Comparison of ENCODE assay signal across 20 mouse cellular contexts in the genomic region with DNA sequence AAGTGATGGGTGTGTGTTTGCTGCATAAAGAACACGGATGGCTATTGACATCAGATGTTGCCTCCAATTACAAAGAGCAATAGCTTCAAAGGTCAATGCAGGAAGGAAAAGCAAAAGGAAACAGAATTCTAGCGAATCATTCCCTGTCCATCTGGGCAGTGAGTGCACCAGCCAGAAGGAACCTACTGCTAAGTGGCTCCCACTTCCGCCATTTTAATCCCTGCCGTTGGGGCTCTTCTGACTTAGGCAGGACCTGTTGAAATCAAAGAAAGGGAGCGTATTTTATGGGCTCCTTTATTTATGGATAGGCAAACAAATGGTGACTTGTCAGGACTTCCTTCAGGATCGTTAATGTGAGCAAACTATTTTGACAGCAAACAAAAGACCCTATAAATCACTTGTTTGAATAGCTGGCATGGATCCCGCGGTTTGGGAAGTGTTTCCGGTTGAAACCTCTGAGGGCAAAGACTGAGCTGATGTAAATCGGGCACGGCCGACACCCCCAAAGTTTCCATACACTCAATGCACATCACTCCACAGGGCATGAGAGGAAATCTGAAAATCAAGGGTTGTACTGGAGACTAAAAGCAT. TPM values are rescaled to one million over a fixed set of nuclear protein-coding genes. Genes with fewer than 3 reads are reported as not detected.
DNase-seq lines count a peak whose midpoint lies in the region; ATAC-seq and TF ChIP-seq lines count a peak whose summit lies in the region.
"Had no signal": no experiment of that assay in that cellular context is flagged by ENCODE, and none has a peak within 500 bp of the region (broad histone marks: within the 10 kb centered on the region; RNA-seq: fewer than 3 reads in every experiment).

No protein-coding gene starts in this region.

- no peak for ATAC-seq in lung, embryonic 15.5 days (ENCODE audit: borderline replicate concordance, extremely low read depth, low FRiP score, low TSS enrichment)
- ATAC-seq in kidney, postnatal 0 days (replicated peaks; ENCODE audit: low FRiP score, low read depth): no peak
- ATAC-seq in neural tube, embryonic 12.5 days (ENCODE audit: low FRiP score, low read depth): 0 out of 2 replicates have a peak, but pooled peaks have one; percentile 44
- ATAC-seq in megakaryocyte progenitor cell, adult 5-6 weeks (replicated peaks; ENCODE audit: poor library complexity): no peak
- ATAC-seq: midbrain, embryonic 13.5 days had no signal

- no peak for DNase-seq in lung, adult 2 months
- peak; percentile 27 for DNase-seq in embryo, embryonic 11 days
- DNase-seq in kidney, postnatal 0 days (ENCODE audit: low spot score): peak; percentile 53
- DNase-seq in retina, embryonic 14.5 days (ENCODE audit: low spot score): no peak
- no peak for DNase-seq in adrenal gland, adult 18-20 months (ENCODE audit: low spot score in 2 of 2)
- DNase-seq: cerebellum, adult 8-10 months; heart, postnatal 4 days had no signal

- no peaks in the 10 kb centered on the region for H3K9me3 ChIP-seq in lung, embryonic 15.5 days
- no peaks in the 10 kb centered on the region for H3K9me3 ChIP-seq in kidney, postnatal 0 days (replicated peaks; ENCODE audit: low read length)
- no peaks in the 10 kb centered on the region for H3K9me3 ChIP-seq in neural tube, embryonic 12.5 days
- H3K9me3 ChIP-seq: embryonic facial prominence, embryonic 12.5 days; midbrain, embryonic 13.5 days had no signal

- no peaks in the 10 kb centered on the region for H3K27me3 ChIP-seq in lung, embryonic 15.5 days
- H3K27me3 ChIP-seq in kidney, postnatal 0 days (ENCODE audit: insufficient read depth, low read length): no peaks in the 10 kb centered on the region
- no peaks in the 10 kb centered on the region for H3K27me3 ChIP-seq in neural tube, embryonic 12.5 days (replicated peaks)
- H3K27me3 ChIP-seq: embryonic facial prominence, embryonic 12.5 days; midbrain, embryonic 13.5 days had no signal

- no peak overlapping the region for H3K9ac ChIP-seq in lung, embryonic 15.5 days
- no peak overlapping the region for H3K9ac ChIP-seq in kidney, postnatal 0 days (ENCODE audit: low read depth, low read length)
- H3K9ac ChIP-seq in neural tube, embryonic 12.5 days: no peak overlapping the region
- H3K9ac ChIP-seq: embryonic facial prominence, embryonic 12.5 days; liver, embryonic 14.5 days; midbrain, embryonic 13.5 days had no signal

- no peak overlapping the region for H3K4me3 ChIP-seq in lung, embryonic 15.5 days
- H3K4me3 ChIP-seq in lung, adult 2 months (replicated peaks; ENCODE audit: extremely low read depth, low read depth, low read length): no peak overlapping the region
- no peak overlapping the region; the same call in 1 of the 2 replicates for H3K4me3 ChIP-seq in kidney, postnatal 0 days (replicated peaks; ENCODE audit: low read depth, low read length)
- H3K4me3 ChIP-seq in neural tube, embryonic 12.5 days: no peak overlapping the region
- H3K4me3 ChIP-seq: embryonic facial prominence, embryonic 12.5 days; midbrain, embryonic 13.5 days had no signal

- 30% methylated on average over 12 of the region's 12 CpGs for WGBS in lung, embryonic 15.5 days
- 21% methylated on average over 12 of the region's 12 CpGs for WGBS in lung, adult 2 months
- 7% methylated on average over 12 of the region's 12 CpGs for WGBS in kidney, postnatal 0 days
- 17% methylated on average over 12 of the region's 12 CpGs for WGBS in neural tube, embryonic 12.5 days

- 0 out of 2 replicates have a peak overlapping the region, but pooled peaks have one; percentile 42 for H3K27ac ChIP-seq in lung, embryonic 15.5 days
- H3K27ac ChIP-seq in kidney, postnatal 0 days: no peak overlapping the region
- H3K27ac ChIP-seq in neural tube, embryonic 12.5 days: no peak overlapping the region
- H3K27ac ChIP-seq: embryonic facial prominence, embryonic 12.5 days; liver, embryonic 14.5 days; midbrain, embryonic 13.5 days had no signal

- peaks cover 44% of the 10 kb centered on the region for H3K4me1 ChIP-seq in lung, embryonic 15.5 days
- peaks cover 3% of the 10 kb centered on the region for H3K4me1 ChIP-seq in lung, adult 2 months (ENCODE audit: control insufficient read depth, insufficient read depth, low read length)
- peaks cover 11% of the 10 kb centered on the region; the same call in 1 of the 2 replicates for H3K4me1 ChIP-seq in kidney, postnatal 0 days (replicated peaks; ENCODE audit: insufficient read depth, low read length)
- H3K4me1 ChIP-seq in neural tube, embryonic 12.5 days: peaks cover 13% of the 10 kb centered on the region; the same call in 1 of the 2 replicates
- H3K4me1 ChIP-seq: embryonic facial prominence, embryonic 12.5 days; midbrain, embryonic 13.5 days had no signal

- no peak for TF ChIP-seq POLR2A in lung, adult 2 months (IDR thresholded peaks at IDR 0.05; ENCODE audit: borderline replicate concordance, extremely low read depth, low read depth, low read length)

- peaks cover 6% of the 10 kb centered on the region for H3K36me3 ChIP-seq in lung, embryonic 15.5 days
- H3K36me3 ChIP-seq in kidney, postnatal 0 days (ENCODE audit: insufficient read depth, low read length): peaks cover 8% of the 10 kb centered on the region; the same call in 1 of the 2 replicates
- peaks cover 9% of the 10 kb centered on the region for H3K36me3 ChIP-seq in neural tube, embryonic 12.5 days

- no peak for TF ChIP-seq CTCF in lung, adult 2 months (IDR thresholded peaks at IDR 0.05; ENCODE audit: insufficient read depth, low read length)
- TF ChIP-seq CTCF in kidney, postnatal 0 days (IDR thresholded peaks at IDR 0.05; ENCODE audit: low read depth): no peak

- H3K4me2 ChIP-seq in lung, embryonic 15.5 days: peak overlapping the region; percentile 8; the same call in 1 of the 2 replicates
- H3K4me2 ChIP-seq in kidney, postnatal 0 days (ENCODE audit: low read length): peak overlapping the region; percentile 32
- H3K4me2 ChIP-seq in neural tube, embryonic 12.5 days (replicated peaks): peak overlapping the region; percentile 24
- H3K4me2 ChIP-seq: embryonic facial prominence, embryonic 12.5 days; midbrain, embryonic 13.5 days had no signal

RNA-seq across cellular contexts. Expression of a gene that starts 27.1 kb away (rescaled TPM):
- polyA plus RNA-seq in lung, embryonic 15.5 days (2015; fragmentation: Nextera tagmentation; extraction: Ambion mirVana): 13.7 and 15.3 TPM in 2 replicates
- polyA plus RNA-seq in lung, adult 2 months (2012; rRNA removed): 36.4 and 68.1 TPM in 2 replicates
- 33.9 and 47.9 TPM in 2 replicates for polyA plus RNA-seq in kidney, postnatal 0 days (2015; fragmentation: Nextera tagmentation; extraction: Ambion mirVana)
- polyA plus RNA-seq in neural tube, embryonic 12.5 days (2016; fragmentation: Nextera tagmentation; extraction: Ambion mirVana): 1.4 and 1.8 TPM in 2 replicates
- total RNA-seq in megakaryocyte progenitor cell, adult 5-6 weeks (2015): 0.49 and 1.1 TPM in 2 replicates
- total RNA-seq in megakaryocyte progenitor cell, adult 5-6 weeks (2017): 0.14 TPM in 1 of 2 replicates, not detected in the other
- total RNA-seq in adrenal gland, adult 18-20 months (2021): 1 to 10 TPM; 1.4 to 3.4 TPM
- total RNA-seq: gastrocnemius, adult 18-20 months had no signal

RNA-seq across cellular contexts. Expression of a gene that starts 30.9 kb away (rescaled TPM):
- 37.4 TPM in 2 replicates for polyA plus RNA-seq in lung, embryonic 15.5 days (2015; fragmentation: Nextera tagmentation; extraction: Ambion mirVana)
- polyA plus RNA-seq in lung, adult 2 months (2012; rRNA removed): 18.0 and 21.4 TPM in 2 replicates
- 28.8 and 29.9 TPM in 2 replicates for polyA plus RNA-seq in kidney, postnatal 0 days (2015; fragmentation: Nextera tagmentation; extraction: Ambion mirVana)
- 20.7 and 21.4 TPM in 2 replicates for polyA plus RNA-seq in neural tube, embryonic 12.5 days (2016; fragmentation: Nextera tagmentation; extraction: Ambion mirVana)
- total RNA-seq in megakaryocyte progenitor cell, adult 5-6 weeks (2015): 40.2 and 42.0 TPM in 2 replicates
- 56.4 and 61.7 TPM in 2 replicates for total RNA-seq in megakaryocyte progenitor cell, adult 5-6 weeks (2017)
- 1 to 10 TPM; 8.3 to 8.7 TPM for total RNA-seq in adrenal gland, adult 18-20 months (2021)

RNA-seq across cellular contexts. Expression of a gene that starts 55.5 kb away (rescaled TPM):
- polyA plus RNA-seq in lung, embryonic 15.5 days (2015; fragmentation: Nextera tagmentation; extraction: Ambion mirVana): not detected in 2 replicates
- not detected in 2 replicates for polyA plus RNA-seq in lung, adult 2 months (2012; rRNA removed)
- not detected in 2 replicates for polyA plus RNA-seq in kidney, postnatal 0 days (2015; fragmentation: Nextera tagmentation; extraction: Ambion mirVana)
- not detected in 2 replicates for polyA plus RNA-seq in neural tube, embryonic 12.5 days (2016; fragmentation: Nextera tagmentation; extraction: Ambion mirVana)
- not detected in 2 replicates for total RNA-seq in megakaryocyte progenitor cell, adult 5-6 weeks (2015)
- not detected in 2 replicates for total RNA-seq in megakaryocyte progenitor cell, adult 5-6 weeks (2017)
- not detected for total RNA-seq in adrenal gland, adult 18-20 months (2021)
- total RNA-seq: gastrocnemius, adult 18-20 months; heart, adult 8-10 months; heart, postnatal 4 days; left cerebral cortex, adult 18-20 months; neutrophil, adult 5-6 weeks had no signal
- polyA plus RNA-seq: brain, embryonic 14.5 days; embryonic facial prominence, embryonic 12.5 days; forebrain, embryonic 11.5 days; liver, embryonic 14.5 days; midbrain, embryonic 13.5 days; thymus, postnatal 0 days had no signal

RNA-seq across cellular contexts. Expression of a gene that starts 59.9 kb away (rescaled TPM):
- polyA plus RNA-seq in lung, embryonic 15.5 days (2015; fragmentation: Nextera tagmentation; extraction: Ambion mirVana): 16.7 and 19.9 TPM in 2 replicates
- 43.9 and 46.8 TPM in 2 replicates for polyA plus RNA-seq in lung, adult 2 months (2012; rRNA removed)
- 5.4 and 5.9 TPM in 2 replicates for polyA plus RNA-seq in kidney, postnatal 0 days (2015; fragmentation: Nextera tagmentation; extraction: Ambion mirVana)
- 8.7 and 10.1 TPM in 2 replicates for polyA plus RNA-seq in neural tube, embryonic 12.5 days (2016; fragmentation: Nextera tagmentation; extraction: Ambion mirVana)
- 12.8 and 15.6 TPM in 2 replicates for total RNA-seq in megakaryocyte progenitor cell, adult 5-6 weeks (2015)
- 6.5 and 7.2 TPM in 2 replicates for total RNA-seq in megakaryocyte progenitor cell, adult 5-6 weeks (2017)
- 10 to 100 TPM; 20.3 to 25.5 TPM for total RNA-seq in adrenal gland, adult 18-20 months (2021)

Comparison
In these comparisons a context has a peak if more than half of its experiments do, and no peak if none do; other contexts are left out.
1. DNase-seq: peak in embryo, embryonic 11 days (single experiment) and kidney, postnatal 0 days (single experiment); none in lung, adult 2 months (single experiment), retina, embryonic 14.5 days (single experiment) and adrenal gland, adult 18-20 months (0 of 2).
2. Peak in every context shown above with its lines, with median percentiles within 50 percentile points of each other: H3K4me2 ChIP-seq.